Mouse (Mus musculus) forebrain, postnatal 0 days (tissue): Measurements from ENCODE around the gene Prkci. TPM values are rescaled to one million over a fixed set of nuclear protein-coding genes. Genes with fewer than 3 reads are reported as not detected.

ENCODE experiments used
- ATAC-seq: fragments of 200-750 bp; cut with Nextera tagmentation; 2 replicates; pipeline ENCODE4 v1.8.0; 2017; ENCODE audit warnings: mild to moderate bottlenecking, moderate library complexity
- DNase-seq: peaks from one replicate; pipeline ENCODE4 v3.0.0-alpha.2; 2015
- H3K27ac ChIP-seq: fragments of 300-500 bp; sonication (generic); 2 replicates; pipeline ENCODE4 v1.5.1; 2014; ENCODE audit warnings: low read depth, mild to moderate bottlenecking, antibody characterized with exemption, low read length, moderate library complexity, mixed read lengths
- H3K27me3 ChIP-seq: fragments of 300-500 bp; sonication (generic); 2 replicates; pipeline ENCODE4 v1.6.1; 2014; ENCODE audit warnings: mild to moderate bottlenecking, low read length, mixed read lengths; ENCODE audit not compliant: insufficient read depth
- H3K36me3 ChIP-seq: fragments of 300-500 bp; sonication (generic); 2 replicates; pipeline ENCODE4 v1.6.1; 2014; ENCODE audit warnings: mild to moderate bottlenecking, moderate library complexity; ENCODE audit not compliant: insufficient read depth
- H3K4me1 ChIP-seq: fragments of 300-500 bp; sonication (generic); 2 replicates; pipeline ENCODE4 v1.6.1; 2014; ENCODE audit warnings: antibody characterized with exemption; ENCODE audit not compliant: insufficient read depth
- H3K4me2 ChIP-seq: fragments of 300-500 bp; sonication (generic); 2 replicates; pipeline ENCODE4 v1.6.1; 2014; ENCODE audit warnings: low read depth, mild to moderate bottlenecking, moderate library complexity
- H3K4me3 ChIP-seq: fragments of 300-500 bp; sonication (generic); 2 replicates; pipeline ENCODE4 v1.5.1; 2014; ENCODE audit warnings: low read depth, low read length, mixed read lengths
- H3K9ac ChIP-seq: fragments of 300-500 bp; sonication (generic); 2 replicates; pipeline ENCODE4 v1.6.1; 2014; ENCODE audit warnings: mild to moderate bottlenecking
- H3K9me3 ChIP-seq: fragments of 300-500 bp; sonication (generic); 2 replicates; pipeline ENCODE4 v1.6.1; 2016; ENCODE audit warnings: low read length
- CTCF ChIP-seq: sonication (generic); IDR thresholded peaks from 2 replicates; pipeline ENCODE4 v1.5.1; 2016; ENCODE audit warnings: antibody characterized with exemption, control low read depth, low read depth
- WGBS: fragments of 180-500 bp; shearing (Covaris S2); extraction: QIAGEN DNeasy Blood & Tissue Kit; methylation state at CpG from one replicate; pipeline ENCODE4 v1.1.7; 2014; 5-methylcytosine and 5-hydroxymethylcytosine counted together
- polyA plus RNA-seq: library from polyadenylated mRNA; unstranded; fragments of >200 nt; fragmentation: Nextera tagmentation; extraction: Ambion mirVana; gene quantifications from 2 replicates; pipeline ENCODE4 v1.2.1, GENCODE M21; 2015
- total RNA-seq: library from RNA; depleted of rRNA; stranded (reverse); fragments of >200 nt; gene quantifications from 2 replicates; pipeline ENCODE4 v1.2.3, GENCODE M21; 2014

Prkci gene
- total and polyA plus RNA-seq, 2 experiments from 2014 or later = 19.5 to 41.6 TPM

GRCm38 (mm10) chr3:31022895-31023436 lies 27.4 kb downstream of the Prkci start:
- H3K27ac ChIP-seq = no peak overlapping the region
- no peak for ATAC-seq
- 60% methylated on average over 7 of the region's 7 CpGs for WGBS
- H3K4me1 ChIP-seq = no peaks in the 10 kb centered on the region
- no peak for TF ChIP-seq CTCF
- no peak for DNase-seq
- H3K36me3 ChIP-seq = 0 out of 2 replicates have a peak, but pooled peaks cover 4% of the 10 kb centered on the region
- no peak overlapping the region for H3K4me3 ChIP-seq
- no peak overlapping the region for H3K4me2 ChIP-seq
- H3K27me3 ChIP-seq = no peaks in the 10 kb centered on the region
- H3K9me3 ChIP-seq = no peaks in the 10 kb centered on the region
- no peak overlapping the region for H3K9ac ChIP-seq

DNA sequence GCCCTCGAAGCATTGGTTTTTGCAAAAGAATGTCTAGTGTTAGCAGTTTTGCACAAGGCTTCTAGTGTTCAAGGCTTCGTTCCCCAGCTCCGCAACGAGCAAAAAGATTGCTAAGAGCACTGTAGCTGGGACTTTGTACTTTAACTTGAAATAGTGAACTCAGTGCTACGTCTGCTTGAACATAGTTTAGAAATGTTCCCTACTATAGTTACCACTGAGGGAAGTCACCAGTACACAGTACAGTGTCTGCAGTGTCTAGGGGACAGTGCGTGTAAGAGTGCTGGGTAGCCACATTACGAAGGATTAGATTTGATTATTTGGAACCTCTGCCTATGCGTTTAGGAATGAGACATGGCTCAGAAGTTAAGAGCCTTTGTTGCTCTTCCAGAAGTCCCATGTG lies 32.2 kb downstream of the Prkci start:
- H3K9me3 ChIP-seq = no peaks in the 10 kb centered on the region
- no peaks in the 10 kb centered on the region for H3K27me3 ChIP-seq
- H3K27ac ChIP-seq = no peak overlapping the region
- no peaks in the 10 kb centered on the region for H3K4me1 ChIP-seq
- no peak overlapping the region for H3K4me3 ChIP-seq
- 0 out of 2 replicates have a peak, but pooled peaks cover 4% of the 10 kb centered on the region for H3K36me3 ChIP-seq
- H3K4me2 ChIP-seq = no peak overlapping the region
- DNase-seq (no peak), ATAC-seq (no peak)
- H3K9ac ChIP-seq = no peak overlapping the region
- no peak for TF ChIP-seq CTCF
- WGBS = 93% methylated on average over 8 of the region's 8 CpGs

- TF ChIP-seq CTCF = no peak
- H3K4me2 ChIP-seq = no peak overlapping the region
- H3K36me3 ChIP-seq = 0 out of 2 replicates have a peak, but pooled peaks cover 5% of the 10 kb centered on the region
- no peak overlapping the region for H3K27ac ChIP-seq
- no peaks in the 10 kb centered on the region for H3K4me1 ChIP-seq
- H3K4me3 ChIP-seq = no peak overlapping the region
- H3K27me3 ChIP-seq = no peaks in the 10 kb centered on the region
- DNase-seq = no peak
- no peak for ATAC-seq
- no peaks in the 10 kb centered on the region for H3K9me3 ChIP-seq
- WGBS = 91% methylated on average over 9 of the region's 9 CpGs
- H3K9ac ChIP-seq = no peak overlapping the region
Measured at GRCm38 (mm10) chr3:31031621-31032020, 36.1 kb downstream of the Prkci start.

GRCm38 (mm10) chr3:31033644-31034043 lies 38.1 kb downstream of the Prkci start:
- Histone ChIP-seq H3K27ac (no peak overlapping the region), H3K27me3 (no peaks in the 10 kb centered on the region), H3K4me3 (no peak overlapping the region), H3K4me2 (no peak overlapping the region), H3K9me3 (no peaks in the 10 kb centered on the region), H3K9ac (no peak overlapping the region), H3K36me3 (0 out of 2 replicates have a peak, but pooled peaks cover 10% of the 10 kb centered on the region), H3K4me1 (no peaks in the 10 kb centered on the region)
- 82% methylated on average over 3 of the region's 3 CpGs for WGBS
- DNase-seq (no peak), ATAC-seq (no peak)
- TF ChIP-seq CTCF = no peak

DNA sequence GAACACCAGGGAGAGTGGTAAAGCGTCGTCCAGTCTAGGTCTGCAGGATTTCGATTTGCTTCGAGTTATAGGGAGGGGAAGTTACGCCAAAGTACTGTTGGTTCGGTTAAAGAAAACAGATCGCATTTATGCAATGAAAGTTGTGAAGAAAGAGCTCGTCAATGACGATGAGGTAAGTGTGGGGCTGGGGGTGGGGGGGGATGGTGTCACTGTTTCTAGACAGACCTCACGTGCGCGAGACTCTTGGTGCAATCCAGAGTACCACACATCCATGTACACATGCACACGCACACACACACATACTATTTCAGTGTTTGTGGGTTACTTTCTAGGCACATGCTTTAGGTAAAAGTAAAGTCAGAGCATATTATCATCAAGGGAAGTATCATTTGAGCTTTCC lies 42.3 kb downstream of the Prkci start:
- 90% methylated on average over 13 of the region's 13 CpGs for WGBS
- no peak for ATAC-seq

GRCm38 (mm10) chr3:31038689-31039088 lies 43.1 kb downstream of the Prkci start:
- TF ChIP-seq CTCF = no peak
- H3K36me3 ChIP-seq = peaks cover 29% of the 10 kb centered on the region; the same call in 1 of the 2 replicates
- H3K9me3 ChIP-seq = no peaks in the 10 kb centered on the region
- H3K27ac ChIP-seq = no peak overlapping the region
- no peak for DNase-seq
- H3K4me1 ChIP-seq = no peaks in the 10 kb centered on the region
- 93% methylated on average over 10 of the region's 10 CpGs for WGBS
- no peak for ATAC-seq
- no peaks in the 10 kb centered on the region for H3K27me3 ChIP-seq
- no peak overlapping the region for H3K4me2 ChIP-seq
- no peak overlapping the region for H3K4me3 ChIP-seq
- H3K9ac ChIP-seq = no peak overlapping the region

More for the DNA sequence above, 42.3 kb downstream of the Prkci start:
- DNase-seq = no peak
- Histone ChIP-seq H3K9ac (no peak overlapping the region), H3K27ac (no peak overlapping the region), H3K36me3 (peaks cover 26% of the 10 kb centered on the region; the same call in 1 of the 2 replicates), H3K9me3 (no peaks in the 10 kb centered on the region), H3K4me1 (no peaks in the 10 kb centered on the region), H3K4me2 (no peak overlapping the region), H3K4me3 (no peak overlapping the region), H3K27me3 (no peaks in the 10 kb centered on the region)
- TF ChIP-seq CTCF = no peak

- TF ChIP-seq CTCF = no peak
- DNase-seq = no peak
- H3K27ac ChIP-seq = no peak overlapping the region
- no peaks in the 10 kb centered on the region for H3K27me3 ChIP-seq
- WGBS = 82% methylated on average over 2 of the region's 2 CpGs
- H3K4me1 ChIP-seq = no peaks in the 10 kb centered on the region
- H3K9ac ChIP-seq = no peak overlapping the region
- H3K9me3 ChIP-seq = no peaks in the 10 kb centered on the region
- H3K4me2 ChIP-seq = no peak overlapping the region
- no peak overlapping the region for H3K4me3 ChIP-seq
- ATAC-seq = no peak
- H3K36me3 ChIP-seq = peaks cover 29% of the 10 kb centered on the region
Measured at GRCm38 (mm10) chr3:31042992-31043391, 47.4 kb downstream of the Prkci start.
